Mouse (Mus musculus): ENCODE results near the gene Ovol3.

The Ovol3 gene

GRCm38 (mm10) chr7:30194101-30194831 is 41.3 kb downstream of the Ovol3 start:
- DNase-seq (ENCODE audit: low spot score in 2 of 2), result no peak

GRCm38 (mm10) chr7:30193581-30194100 is 41.9 kb downstream of the Ovol3 start:
- peak in 1 of 2 experiments; percentile 62 for DNase-seq (ENCODE audit: low spot score in 2 of 2)

DNA sequence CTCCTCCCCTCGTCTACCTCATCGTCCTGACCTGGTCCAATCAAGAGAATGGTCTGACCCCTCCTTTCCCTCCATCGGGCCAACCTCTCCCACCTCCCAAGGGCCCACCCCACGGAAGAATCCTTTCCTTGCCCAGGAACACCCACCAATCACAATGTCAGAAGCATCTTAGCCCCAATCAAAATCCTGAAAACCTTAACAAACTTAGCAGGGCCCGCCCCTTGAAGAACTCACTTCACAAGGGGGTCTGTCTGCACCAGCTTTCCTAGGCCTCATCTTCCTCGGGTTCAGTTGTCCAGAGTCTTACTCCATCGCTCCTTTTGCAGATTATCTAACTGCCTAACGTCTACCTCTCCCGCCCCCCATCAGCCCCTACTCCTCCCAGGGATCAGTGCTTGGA is 42.5 kb downstream of the Ovol3 start:
- DNase-seq (ENCODE audit: low spot score in 2 of 2), result no peak

DNA sequence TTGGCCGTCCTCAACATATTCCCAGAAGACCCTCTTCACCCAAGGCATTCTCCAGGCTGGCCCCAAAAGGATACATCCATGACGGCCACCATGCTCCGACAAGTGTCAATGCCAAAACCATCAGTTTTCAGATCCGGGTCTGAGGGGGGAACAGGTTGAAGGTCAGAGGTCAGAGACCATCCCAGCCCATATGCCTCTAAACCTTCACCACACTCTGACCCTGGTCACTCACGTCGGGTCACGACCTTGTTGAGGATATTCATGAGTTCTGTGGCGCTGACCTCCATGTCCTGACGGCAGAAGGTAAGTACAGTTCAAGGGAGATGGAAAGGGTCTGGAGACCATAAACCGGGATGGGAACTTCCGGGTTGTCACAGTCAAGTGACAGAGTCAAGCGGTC is 43.4 kb downstream of the Ovol3 start:
- DNase-seq (ENCODE audit: low spot score in 2 of 2), result no peak

DNA sequence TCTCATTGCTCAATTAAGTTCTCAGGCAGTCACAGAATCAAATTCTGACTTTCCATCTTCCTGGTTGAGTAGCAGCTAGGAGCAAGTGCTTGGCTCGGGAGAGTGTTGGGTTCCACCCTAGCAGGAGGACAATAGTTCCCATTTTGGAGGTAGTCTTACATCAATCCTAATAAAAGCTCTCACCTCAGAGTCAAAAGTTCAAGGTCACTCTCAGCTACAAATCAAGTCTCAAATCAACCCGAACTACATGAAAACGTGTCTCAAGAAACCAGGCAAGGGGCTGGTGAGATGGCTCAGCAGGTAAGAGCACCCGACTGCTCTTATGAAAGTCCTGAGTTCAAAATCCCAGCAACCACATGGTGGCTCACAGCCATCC is 46.4 kb downstream of the Ovol3 start:
- DNase-seq (ENCODE audit: low spot score in 2 of 2), result no peak

DNA sequence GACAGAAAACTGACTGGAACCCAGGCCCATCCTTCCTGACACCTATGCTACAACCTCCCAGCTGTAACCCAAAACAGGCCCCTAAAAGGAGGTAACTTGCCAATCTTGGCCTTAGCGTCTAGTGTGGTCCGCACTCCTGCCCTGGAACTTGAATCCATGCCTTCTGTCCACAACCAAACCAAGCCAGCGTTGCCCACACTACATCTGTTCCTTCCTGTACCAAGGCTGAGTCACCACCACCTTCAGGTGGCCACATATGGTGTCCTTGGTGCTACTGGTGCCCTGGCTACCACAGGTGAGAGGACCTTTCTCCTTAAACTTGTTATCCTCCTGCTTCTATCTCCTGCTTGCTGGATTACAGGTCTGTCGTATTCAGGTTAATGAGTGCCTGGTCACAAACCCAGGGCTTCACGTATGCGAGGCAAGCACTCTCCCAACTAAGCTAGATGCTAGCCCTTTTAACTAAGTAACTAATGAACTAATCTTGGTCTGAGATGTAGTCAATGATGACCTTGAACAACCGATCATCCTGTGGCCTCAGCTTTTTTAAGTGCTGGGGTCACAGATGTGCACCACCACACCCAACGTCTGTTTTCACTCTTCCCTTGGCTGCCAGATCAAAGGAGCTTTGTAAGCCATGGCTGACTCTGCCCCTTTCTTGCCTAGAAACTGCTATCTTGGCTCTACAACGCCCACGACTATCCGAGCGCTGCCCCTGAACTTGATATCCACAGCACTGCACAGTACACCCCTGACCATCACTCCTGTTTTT is 47.0 kb downstream of the Ovol3 start:
- no peak for DNase-seq (ENCODE audit: low spot score in 2 of 2)

GRCm38 (mm10) chr7:30184641-30185348 is 50.7 kb downstream of the Ovol3 start:
- DNase-seq (ENCODE audit: low spot score in 2 of 2), result no peak

DNA sequence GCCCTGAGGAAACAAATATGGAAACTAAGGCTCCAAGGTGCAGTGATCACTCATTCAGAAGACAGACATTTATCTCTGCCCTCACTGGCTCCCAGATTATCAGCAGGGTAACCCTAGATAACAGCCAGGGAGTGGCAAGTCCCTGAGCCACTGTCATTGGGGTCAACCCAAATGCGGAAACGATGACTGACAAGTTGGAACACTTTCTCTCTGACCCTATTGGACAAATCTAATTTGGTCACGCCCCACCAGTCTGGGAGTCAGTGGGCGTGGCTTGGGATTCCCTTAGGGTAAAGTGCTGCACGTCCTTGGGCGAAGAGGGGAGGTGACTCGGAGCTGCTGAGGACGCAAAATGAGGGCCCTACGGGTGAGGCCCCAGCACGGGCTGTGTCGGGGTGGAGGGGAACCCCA is 51.6 kb downstream of the Ovol3 start, which contains the start of gene Cox7a1:
Gene Cox7a1 (plus strand): TSS at position 266 of the 411 bp plus-strand sequence.
- peak; percentile 52 to 64 for DNase-seq (ENCODE audit: low spot score in 2 of 2)

All from frontal cortex, postnatal 10 days (tissue).